Comparison of ENCODE assay signal across 15 mouse cellular contexts in genomic region chr19:17223801-17224200, GRCm38 (mm10).
DNase-seq lines count a peak whose midpoint lies in the region; ATAC-seq and TF ChIP-seq lines count a peak whose summit lies in the region.
"Had no signal": no experiment of that assay in that cellular context is flagged by ENCODE, and none has a peak within 500 bp of the region (broad histone marks: within the 10 kb centered on the region; RNA-seq: fewer than 3 reads in every experiment).

No protein-coding gene starts in this region.

- DNase-seq in liver, postnatal 0 days = peak; percentile 16
- no peak for DNase-seq in liver
- DNase-seq in CD4-positive helper T cell, adult 2 months (ENCODE audit: low read depth, low spot score) = peak; percentile 13
- no peak for DNase-seq in layer of hippocampus, adult 11-12 months (ENCODE audit: low spot score)
- no peak for DNase-seq in cerebellum, adult 8-10 months
- DNase-seq: cerebellum, adult 2 months; kidney, adult 18-20 months; left cerebral cortex, postnatal 4 days; midbrain, embryonic 14.5 days; thymus, postnatal 36 days had no signal

- TF ChIP-seq POLR2A in embryonic fibroblast, embryonic 13.5 days (IDR thresholded peaks at IDR 0.05; ENCODE audit: low read depth, low read length) = no peak

- H3K27me3 ChIP-seq in liver, postnatal 0 days (ENCODE audit: insufficient read depth, low read length) = no peaks in the 10 kb centered on the region
- H3K27me3 ChIP-seq: hindbrain, embryonic 13.5 days; neural tube, embryonic 12.5 days had no signal

- H3K4me1 ChIP-seq in liver, postnatal 0 days (ENCODE audit: insufficient read depth) = no peaks in the 10 kb centered on the region
- peaks cover 21% of the 10 kb centered on the region for H3K4me1 ChIP-seq in embryonic fibroblast, embryonic 13.5 days (ENCODE audit: control insufficient read depth, insufficient read depth, low read length)
- H3K4me1 ChIP-seq: hindbrain, embryonic 13.5 days; neural tube, embryonic 12.5 days had no signal

- TF ChIP-seq EP300 in liver, postnatal 0 days (IDR thresholded peaks at IDR 0.05; ENCODE audit: low read depth) = no peak

- H3K4me3 ChIP-seq in liver, postnatal 0 days (ENCODE audit: low read depth, low read length) = no peak overlapping the region
- H3K4me3 ChIP-seq in embryonic fibroblast, embryonic 13.5 days (ENCODE audit: insufficient read depth, low read length) = no peak overlapping the region
- H3K4me3 ChIP-seq: hindbrain, embryonic 13.5 days; neural tube, embryonic 12.5 days had no signal

- H3K4me2 ChIP-seq in liver, postnatal 0 days (ENCODE audit: low read depth, low read length) = no peak overlapping the region
- H3K4me2 ChIP-seq: hindbrain, embryonic 13.5 days; neural tube, embryonic 12.5 days had no signal

- no peak for TF ChIP-seq CTCF in liver, postnatal 0 days (IDR thresholded peaks at IDR 0.05; ENCODE audit: low read depth)
- TF ChIP-seq CTCF in embryonic fibroblast, embryonic 13.5 days (IDR thresholded peaks at IDR 0.05; ENCODE audit: borderline replicate concordance, insufficient read depth, low read length) = no peak

- no peak for ATAC-seq in liver, postnatal 0 days
- ATAC-seq in neutrophil, adult 5-6 weeks (ENCODE audit: extremely low read depth, insufficient number of reproducible peaks, low FRiP score, poor library complexity, severe bottlenecking) = peak; percentile 36; the same call in 1 of the 2 replicates

- WGBS in liver, postnatal 0 days (ENCODE audit: insufficient replicate concordance) = 35% methylated on average over 4 of the region's 4 CpGs

- 0 out of 2 replicates have a peak overlapping the region, but pooled peaks have one; percentile 29 for H3K27ac ChIP-seq in liver, postnatal 0 days (ENCODE audit: low read depth)
- 0 out of 2 replicates have a peak overlapping the region, but pooled peaks have one; percentile 30 for H3K27ac ChIP-seq in embryonic fibroblast, embryonic 13.5 days (ENCODE audit: insufficient read depth, low read length)
- H3K27ac ChIP-seq: hindbrain, embryonic 13.5 days; neural tube, embryonic 12.5 days had no signal

- no peaks in the 10 kb centered on the region for H3K36me3 ChIP-seq in liver, postnatal 0 days (replicated peaks; ENCODE audit: insufficient read depth, low read length)
- H3K36me3 ChIP-seq: G1E; hindbrain, embryonic 13.5 days; neural tube, embryonic 12.5 days had no signal

- no peaks in the 10 kb centered on the region for H3K9me3 ChIP-seq in liver, postnatal 0 days (ENCODE audit: low read length)
- H3K9me3 ChIP-seq: G1E; hindbrain, embryonic 13.5 days; neural tube, embryonic 12.5 days had no signal

- no peak overlapping the region for H3K9ac ChIP-seq in liver, postnatal 0 days (replicated peaks)
- H3K9ac ChIP-seq: hindbrain, embryonic 13.5 days; neural tube, embryonic 12.5 days had no signal

Comparison
In these comparisons a context has a peak if more than half of its experiments do, and no peak if none do; other contexts are left out.
1. DNase-seq: peak in liver, postnatal 0 days (single experiment) and CD4-positive helper T cell, adult 2 months (single experiment); none in liver (single experiment), layer of hippocampus, adult 11-12 months (single experiment) and cerebellum, adult 8-10 months (single experiment).